Mouse (Mus musculus) kidney, adult 2 months (tissue): Measurements from ENCODE around the gene Il10.

Experiments
- CTCF ChIP-seq: fragments of 200-500 bp; conservative IDR thresholded peaks from 2 replicates; pipeline ENCODE4 v1.5.1; 2011; ENCODE audit warnings: low read depth, mild to moderate bottlenecking, control low read depth, low read length, moderate library complexity, mixed read lengths; ENCODE audit not compliant: insufficient read depth, insufficient read length
- POLR2A ChIP-seq: fragments of 200-500 bp; IDR thresholded peaks from one replicate; pipeline ENCODE4 v1.6.1; 2011; ENCODE audit warnings: low read depth, low read length, control low read depth

- TF ChIP-seq CTCF (no peak), POLR2A (no peak)
Observed at GRCm38 (mm10) chr1:130995515-130995914, 24.1 kb upstream of the Il10 start.
